Mouse (Mus musculus) liver, embryonic 15.5 days (tissue): ENCODE measurements around the gene Xcl1. TPM values are rescaled to one million over a fixed set of nuclear protein-coding genes. Genes with fewer than 3 reads are reported as not detected.

Experiments
- ATAC-seq: fragments of 200-750 bp; cut with Nextera tagmentation; 2 replicates; pipeline ENCODE4 v1.8.0; 2017; ENCODE audit warnings: moderate number of reproducible peaks, mild to moderate bottlenecking, moderate library complexity; ENCODE audit not compliant: insufficient read depth
- H3K27ac ChIP-seq: fragments of 300-500 bp; sonication (generic); replicated peaks from 2 replicates; pipeline ENCODE4 v1.5.1; 2015; ENCODE audit warnings: mild to moderate bottlenecking, inconsistent platforms
- H3K27me3 ChIP-seq: fragments of 300-500 bp; sonication (generic); 2 replicates; pipeline ENCODE4 v1.6.1; 2015; ENCODE audit warnings: mild to moderate bottlenecking, inconsistent platforms
- H3K36me3 ChIP-seq: fragments of 300-500 bp; sonication (generic); replicated peaks from 2 replicates; pipeline ENCODE4 v1.6.1; 2015; ENCODE audit warnings: moderate library complexity, mild to moderate bottlenecking, inconsistent platforms
- H3K4me1 ChIP-seq: fragments of 300-500 bp; sonication (generic); replicated peaks from 2 replicates; pipeline ENCODE4 v1.6.1; 2015; ENCODE audit warnings: inconsistent platforms
- H3K4me2 ChIP-seq: fragments of 300-500 bp; sonication (generic); 2 replicates; pipeline ENCODE4 v1.6.1; 2015; ENCODE audit warnings: moderate library complexity, mild to moderate bottlenecking, inconsistent platforms
- H3K4me3 ChIP-seq: fragments of 300-500 bp; sonication (generic); replicated peaks from 2 replicates; pipeline ENCODE4 v1.5.1; 2015; ENCODE audit warnings: mild to moderate bottlenecking, inconsistent platforms
- H3K9ac ChIP-seq: fragments of 300-500 bp; sonication (generic); 2 replicates; pipeline ENCODE4 v1.6.1; 2015; ENCODE audit warnings: moderate library complexity, mild to moderate bottlenecking, inconsistent platforms
- H3K9me3 ChIP-seq: fragments of 300-500 bp; sonication (generic); replicated peaks from 2 replicates; pipeline ENCODE4 v1.6.1; 2016; ENCODE audit warnings: inconsistent platforms
- WGBS: fragments of 180-500 bp; shearing (Covaris S2); methylation state at CpG from one replicate; pipeline ENCODE4 v1.1.7; 2015; ENCODE audit warnings: mixed read lengths; ENCODE audit not compliant: insufficient replicate concordance; 5-methylcytosine and 5-hydroxymethylcytosine counted together
- polyA plus RNA-seq: library from polyadenylated mRNA; unstranded; fragments of >200 nt; fragmentation: Nextera tagmentation; extraction: Ambion mirVana; gene quantifications from 2 replicates; pipeline ENCODE4 v1.2.1, GENCODE M21; 2015

The Xcl1 gene
- polyA plus RNA-seq, 1 experiment from 2014 or later = not detected

DNA sequence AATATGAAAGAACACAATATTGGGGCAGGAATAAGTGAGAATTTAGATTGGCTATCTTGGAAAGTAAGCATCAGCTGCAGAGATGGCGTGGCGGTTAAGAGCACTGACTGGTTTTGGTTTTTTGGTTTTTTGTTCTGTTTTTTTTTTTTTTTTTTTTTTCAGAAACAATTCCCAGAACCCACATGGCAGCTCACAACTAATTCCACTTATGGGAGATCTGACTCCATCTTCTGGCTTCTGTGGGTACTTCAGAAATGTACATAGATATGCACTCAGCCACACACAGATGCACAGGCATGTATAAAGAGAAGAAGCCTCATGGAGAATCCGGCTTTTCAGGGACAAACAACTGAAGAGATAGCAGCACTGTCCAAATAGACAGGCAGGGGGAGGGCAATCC is 22.6 kb upstream of the Xcl1 start:
- Histone ChIP-seq H3K27ac (no peak overlapping the region), H3K36me3 (no peaks in the 10 kb centered on the region), H3K4me2 (no peak overlapping the region), H3K27me3 (no peaks in the 10 kb centered on the region), H3K9ac (no peak overlapping the region), H3K9me3 (no peaks in the 10 kb centered on the region), H3K4me1 (no peaks in the 10 kb centered on the region), H3K4me3 (no peak overlapping the region)
- no peak for ATAC-seq
- 61% methylated on average over 3 of the region's 3 CpGs for WGBS

DNA sequence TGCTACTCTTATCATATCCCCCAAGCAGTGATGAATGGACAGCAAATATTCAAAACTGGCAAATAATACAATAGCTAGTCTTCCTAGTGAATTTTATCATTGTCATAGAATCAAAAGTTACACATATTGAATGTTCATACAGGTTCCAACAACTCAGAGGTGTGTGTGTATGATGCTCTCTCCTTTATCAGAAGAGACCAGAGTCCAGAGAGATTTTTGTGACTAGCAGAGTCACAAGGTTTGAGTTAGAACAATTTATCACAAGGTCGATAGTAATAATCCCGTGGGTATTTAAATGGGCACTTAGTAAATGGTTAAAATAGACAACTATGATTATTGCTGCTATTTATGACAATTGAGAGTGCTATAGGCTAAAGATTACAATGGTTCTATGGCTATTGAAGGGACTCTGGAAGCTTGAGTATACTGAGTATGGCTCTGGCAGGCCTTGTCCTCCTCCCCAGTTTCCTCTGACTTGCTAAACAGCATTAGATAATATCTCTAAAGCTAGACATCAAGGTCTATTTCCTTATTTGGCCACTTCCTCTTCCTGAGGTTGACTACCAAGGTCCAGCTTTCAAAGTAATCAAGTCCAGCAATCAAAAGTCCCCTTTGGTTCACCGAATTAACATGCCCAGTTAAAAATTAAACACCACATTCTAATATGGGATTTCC is 21.5 kb upstream of the Xcl1 start:
- Histone ChIP-seq H3K4me2 (no peak overlapping the region), H3K4me3 (no peak overlapping the region), H3K4me1 (no peaks in the 10 kb centered on the region), H3K27ac (no peak overlapping the region), H3K36me3 (no peaks in the 10 kb centered on the region), H3K27me3 (no peaks in the 10 kb centered on the region), H3K9ac (no peak overlapping the region), H3K9me3 (no peaks in the 10 kb centered on the region)
- 40% methylated on average over 3 of the region's 3 CpGs for WGBS
- ATAC-seq = no peak

DNA sequence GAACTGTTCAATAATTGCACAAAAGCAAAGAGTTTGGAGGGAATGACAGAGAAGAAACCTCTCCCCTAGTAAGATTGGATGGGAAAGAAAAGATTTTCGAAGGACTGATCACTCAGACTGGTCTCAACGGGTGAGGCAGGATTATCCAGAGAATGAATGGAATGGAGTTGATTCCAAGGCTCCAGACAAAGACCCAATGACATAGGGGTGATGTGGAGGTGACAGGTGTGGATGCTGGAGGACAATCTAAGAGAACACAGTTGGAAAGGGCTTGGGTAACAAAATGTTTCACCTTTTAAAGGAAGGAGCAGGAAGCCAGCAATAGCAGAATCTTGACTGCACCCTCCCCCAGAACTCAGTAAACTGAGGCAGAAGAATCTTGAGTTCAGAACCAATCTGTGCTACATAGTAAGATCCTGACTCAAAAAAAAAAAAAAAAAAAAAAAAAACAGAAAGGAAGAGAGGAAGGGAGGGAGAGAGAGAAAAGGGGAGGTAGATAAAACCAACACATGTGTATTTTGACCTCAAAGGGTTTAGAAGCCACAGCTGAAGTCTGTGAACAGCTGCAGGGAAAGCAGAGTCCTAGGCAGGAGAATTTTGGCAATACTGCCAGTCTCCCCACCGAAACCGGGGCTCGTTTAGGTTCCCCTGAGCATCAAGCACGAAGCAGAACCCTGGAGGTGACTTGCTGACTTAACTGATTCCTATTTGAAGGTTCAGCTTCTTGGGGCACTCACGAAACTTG is 20.3 kb upstream of the Xcl1 start:
- Histone ChIP-seq H3K4me3 (no peak overlapping the region), H3K36me3 (no peaks in the 10 kb centered on the region), H3K9ac (no peak overlapping the region), H3K27me3 (no peaks in the 10 kb centered on the region), H3K4me1 (no peaks in the 10 kb centered on the region), H3K9me3 (no peaks in the 10 kb centered on the region), H3K4me2 (no peak overlapping the region), H3K27ac (no peak overlapping the region)
- WGBS = 50% methylated on average over 7 of the region's 7 CpGs
- no peak for ATAC-seq

DNA sequence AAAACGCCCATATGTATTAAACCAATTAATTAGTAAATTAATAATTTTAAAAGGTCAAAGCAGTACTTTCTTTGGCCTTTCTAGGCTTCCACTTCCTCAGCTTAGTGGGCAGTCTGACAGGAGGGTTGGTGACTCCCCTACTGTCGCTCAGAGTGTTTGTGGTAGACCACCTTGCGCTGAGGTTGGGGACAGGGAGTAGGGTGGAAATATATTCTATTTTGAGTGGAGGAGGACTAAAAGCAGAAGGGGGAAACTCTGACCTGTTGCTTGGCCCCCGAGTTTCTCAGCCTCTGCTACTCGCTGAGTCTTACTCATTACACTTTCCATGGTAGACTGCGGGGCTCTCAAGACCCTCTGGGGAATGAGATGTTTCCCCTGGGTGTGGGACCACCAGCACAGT is 18.2 kb upstream of the Xcl1 start:
- 40% methylated on average over 6 of the region's 6 CpGs for WGBS

DNA sequence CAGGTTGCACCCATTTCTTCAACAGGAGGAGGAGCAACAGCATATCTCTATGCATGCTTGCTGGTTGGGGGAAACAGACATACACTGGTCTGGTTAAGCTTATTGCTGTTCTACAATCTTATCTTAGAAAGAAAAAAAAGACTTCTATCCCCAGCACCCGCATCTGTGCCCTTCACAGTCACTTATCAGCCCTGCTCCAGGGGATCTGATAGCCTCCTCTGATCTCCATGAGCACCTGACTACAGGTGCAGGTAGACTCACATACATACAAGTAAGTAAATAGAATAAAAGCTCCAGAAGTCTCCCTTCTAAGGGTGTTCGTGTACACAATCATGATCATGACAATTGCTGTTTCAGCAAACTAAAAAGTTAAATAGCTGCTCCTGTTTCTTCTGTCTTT is 733 bp upstream of the Xcl1 start:
- Histone ChIP-seq H3K36me3 (no peaks in the 10 kb centered on the region), H3K9me3 (no peaks in the 10 kb centered on the region), H3K27me3 (no peaks in the 10 kb centered on the region), H3K4me2 (no peak overlapping the region), H3K4me3 (no peak overlapping the region), H3K27ac (no peak overlapping the region), H3K9ac (no peak overlapping the region), H3K4me1 (no peaks in the 10 kb centered on the region)
- WGBS = 32% methylated on average over 2 of the region's 2 CpGs
- ATAC-seq = no peak

More for the DNA sequence above, 18.2 kb upstream of the Xcl1 start:
- no peak overlapping the region for H3K4me2 ChIP-seq
- ATAC-seq = no peak
- H3K4me3 ChIP-seq = no peak overlapping the region
- H3K27me3 ChIP-seq = no peaks in the 10 kb centered on the region
- no peaks in the 10 kb centered on the region for H3K4me1 ChIP-seq
- H3K9ac ChIP-seq = no peak overlapping the region
- H3K27ac ChIP-seq = no peak overlapping the region
- no peaks in the 10 kb centered on the region for H3K36me3 ChIP-seq
- H3K9me3 ChIP-seq = no peaks in the 10 kb centered on the region

DNA sequence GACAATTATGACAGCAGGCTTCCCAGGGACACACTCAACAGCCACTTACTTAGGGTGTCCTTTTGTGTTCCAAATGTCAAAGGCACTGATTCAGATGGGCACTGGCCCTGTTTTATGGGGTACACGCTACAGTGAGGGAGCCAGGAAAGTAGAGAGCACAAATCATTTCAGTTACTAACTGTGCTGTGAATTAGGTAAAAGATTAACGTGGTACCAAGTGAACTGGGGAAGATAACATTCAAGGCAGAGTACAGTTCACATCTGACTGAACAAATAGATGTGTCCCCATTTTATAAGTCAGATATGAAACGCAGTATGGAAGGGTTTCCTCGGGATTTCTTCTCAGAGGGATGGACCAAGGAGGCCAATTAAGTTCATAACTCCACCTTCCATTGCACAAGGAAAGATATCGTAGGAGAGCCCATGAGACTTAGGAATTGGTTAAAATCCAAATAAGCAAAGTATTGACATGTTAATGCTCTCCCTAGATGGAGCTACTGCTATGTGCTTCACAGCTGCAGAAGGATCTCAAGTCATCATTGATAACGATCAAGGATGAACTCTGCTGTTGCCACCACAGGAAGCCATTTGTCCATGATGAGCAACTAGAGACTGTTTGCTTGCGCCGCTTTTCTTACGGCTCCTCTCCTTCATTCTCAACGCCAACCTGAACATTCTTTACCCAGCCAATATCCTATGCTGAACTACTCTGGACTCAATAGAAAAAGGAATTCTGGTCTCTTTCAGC is 1.7 kb downstream of the Xcl1 start:
- Histone ChIP-seq H3K9ac (no peak overlapping the region), H3K27me3 (no peaks in the 10 kb centered on the region), H3K27ac (no peak overlapping the region)

DNA sequence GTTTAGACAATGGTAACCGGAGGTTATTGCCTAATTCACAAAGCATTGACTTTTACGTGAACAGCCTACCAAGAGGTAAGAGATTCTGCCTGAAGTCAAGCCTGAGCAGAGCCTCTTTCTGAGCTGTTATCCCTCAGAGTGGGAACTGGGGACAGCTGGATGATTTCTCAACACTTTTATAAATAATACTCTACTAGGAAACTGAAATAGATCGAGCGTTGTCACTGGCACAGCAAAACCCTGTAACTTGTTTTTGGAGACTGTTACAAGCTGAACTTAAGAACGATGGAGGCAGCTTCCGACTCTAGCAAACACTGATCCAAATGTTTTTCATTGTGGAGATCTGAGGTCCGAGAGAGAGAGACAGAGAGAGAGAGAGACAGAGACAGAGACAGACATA is 4.2 kb downstream of the Xcl1 start:
- Histone ChIP-seq H3K9me3 (no peaks in the 10 kb centered on the region), H3K4me3 (no peak overlapping the region), H3K27me3 (no peaks in the 10 kb centered on the region), H3K36me3 (no peaks in the 10 kb centered on the region), H3K27ac (no peak overlapping the region), H3K4me1 (no peaks in the 10 kb centered on the region), H3K4me2 (no peak overlapping the region), H3K9ac (no peak overlapping the region)
- WGBS = 68% methylated on average over 7 of the region's 7 CpGs
- ATAC-seq = no peak

More for the DNA sequence above, 1.7 kb downstream of the Xcl1 start:
- Histone ChIP-seq H3K4me2 (no peak overlapping the region), H3K4me1 (no peaks in the 10 kb centered on the region), H3K4me3 (no peak overlapping the region), H3K9me3 (no peaks in the 10 kb centered on the region), H3K36me3 (no peaks in the 10 kb centered on the region)
- WGBS = 58% methylated on average over 10 of the region's 10 CpGs
- no peak for ATAC-seq

DNA sequence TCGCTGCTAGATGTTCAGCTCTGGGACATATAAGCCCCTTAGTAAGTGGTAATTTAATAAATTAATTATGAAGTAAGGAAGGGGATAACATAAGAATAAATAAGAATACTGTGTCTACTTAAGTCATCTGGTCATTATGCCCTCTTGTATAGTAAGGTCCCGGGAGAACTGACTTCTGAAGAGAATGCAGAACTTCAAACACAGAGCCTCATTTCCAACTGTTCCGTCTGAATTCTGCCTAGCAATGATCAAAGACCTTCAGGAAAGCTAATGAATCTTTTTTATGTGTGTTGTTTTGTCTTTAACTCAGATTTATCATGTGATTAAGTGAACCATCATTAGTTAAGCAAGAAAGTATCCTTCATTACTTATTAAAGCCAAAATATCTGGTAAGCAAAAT is 5.3 kb downstream of the Xcl1 start:
- no peaks in the 10 kb centered on the region for H3K4me1 ChIP-seq
- H3K9ac ChIP-seq = no peak overlapping the region
- no peak overlapping the region for H3K27ac ChIP-seq
- no peaks in the 10 kb centered on the region for H3K27me3 ChIP-seq
- WGBS = 61% methylated on average over 3 of the region's 3 CpGs
- H3K36me3 ChIP-seq = no peaks in the 10 kb centered on the region
- H3K9me3 ChIP-seq = no peaks in the 10 kb centered on the region
- H3K4me2 ChIP-seq = no peak overlapping the region
- no peak overlapping the region for H3K4me3 ChIP-seq
- no peak for ATAC-seq

DNA sequence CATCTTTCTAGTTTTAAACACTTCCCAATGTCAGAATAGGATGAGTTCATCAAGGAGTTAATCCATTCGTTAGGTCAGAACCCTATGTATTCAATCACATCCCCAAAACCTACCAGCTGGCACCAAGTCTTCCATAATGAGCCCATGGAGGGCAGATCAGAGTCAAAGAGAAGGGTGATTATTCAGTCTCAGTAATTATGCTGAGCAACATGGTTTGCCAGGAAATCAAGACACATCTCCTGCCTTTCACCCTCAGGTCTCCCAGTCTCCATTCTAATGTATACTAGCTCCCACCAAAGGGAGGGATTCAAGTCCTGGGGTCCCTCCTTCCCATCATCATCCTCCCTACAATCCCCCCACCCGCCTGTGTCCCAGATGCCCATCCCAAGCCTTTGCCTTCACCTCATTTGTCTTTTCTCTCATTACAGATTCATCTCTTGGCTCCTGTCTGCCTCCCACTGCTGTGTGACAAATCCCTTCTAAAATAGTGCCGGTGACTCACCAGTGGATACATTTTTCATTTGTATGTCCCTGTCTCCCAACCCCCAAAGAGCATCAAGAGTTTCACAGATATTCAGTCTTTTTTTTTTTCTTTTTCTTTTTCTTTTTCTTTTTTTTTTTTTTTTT is 8.7 kb downstream of the Xcl1 start:
- no peak overlapping the region for H3K9ac ChIP-seq
- no peak overlapping the region for H3K4me3 ChIP-seq
- no peaks in the 10 kb centered on the region for H3K27me3 ChIP-seq
- WGBS = 62% methylated on average over 3 of the region's 3 CpGs
- H3K4me1 ChIP-seq = no peaks in the 10 kb centered on the region
- H3K36me3 ChIP-seq = no peaks in the 10 kb centered on the region
- no peak overlapping the region for H3K27ac ChIP-seq
- no peak overlapping the region for H3K4me2 ChIP-seq
- ATAC-seq = no peak
- no peaks in the 10 kb centered on the region for H3K9me3 ChIP-seq

DNA sequence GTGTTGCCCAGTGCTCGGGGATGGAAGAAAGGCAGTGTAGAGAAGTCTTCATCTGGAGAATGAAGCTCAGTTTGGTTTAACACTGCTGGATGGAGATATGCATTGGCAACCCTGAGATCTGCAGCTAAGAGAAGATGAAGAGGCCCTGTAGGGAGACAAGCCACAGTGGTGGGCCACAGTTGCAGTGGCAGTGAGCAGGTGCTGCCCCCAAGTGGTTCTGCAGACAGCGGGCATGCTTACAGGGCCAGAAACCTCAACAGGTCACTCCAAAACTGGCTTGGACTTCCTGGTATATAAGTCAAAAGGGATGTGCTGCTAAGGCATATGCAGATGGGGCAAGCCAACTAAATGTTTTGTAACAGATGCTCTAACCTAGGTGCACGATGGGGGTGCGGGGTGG is 30.3 kb downstream of the Xcl1 start:
- no peaks in the 10 kb centered on the region for H3K4me1 ChIP-seq
- peaks cover 3% of the 10 kb centered on the region; the same call in 1 of the 2 replicates for H3K27me3 ChIP-seq
- no peak overlapping the region for H3K27ac ChIP-seq
- H3K9me3 ChIP-seq = no peaks in the 10 kb centered on the region
- H3K9ac ChIP-seq = no peak overlapping the region
- ATAC-seq = no peak
- H3K4me3 ChIP-seq = no peak overlapping the region
- H3K4me2 ChIP-seq = no peak overlapping the region
- 42% methylated on average over 4 of the region's 4 CpGs for WGBS
- no peaks in the 10 kb centered on the region for H3K36me3 ChIP-seq

DNA sequence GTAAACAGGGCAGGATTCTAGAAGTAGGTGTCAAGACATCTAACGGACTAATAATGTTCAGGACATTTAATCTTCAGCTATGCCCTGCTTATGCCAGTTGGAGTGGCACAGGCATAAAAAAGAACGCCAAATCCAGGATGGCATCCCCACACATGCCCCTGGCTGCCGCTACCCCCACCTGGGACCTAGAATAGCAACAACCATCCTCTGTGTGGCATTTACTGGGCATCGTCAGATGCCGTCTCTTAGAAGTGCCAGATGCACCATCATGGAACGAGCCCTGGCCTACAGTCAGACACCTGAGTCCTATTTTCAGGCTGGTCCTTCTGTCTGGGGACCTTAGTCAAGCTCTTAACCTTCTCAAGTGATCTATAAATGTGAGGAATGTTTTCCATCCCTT is 34.6 kb downstream of the Xcl1 start:
- 60% methylated on average over 6 of the region's 6 CpGs for WGBS
- H3K9ac ChIP-seq = no peak overlapping the region
- no peak overlapping the region for H3K4me2 ChIP-seq
- no peak overlapping the region for H3K27ac ChIP-seq
- H3K9me3 ChIP-seq = no peaks in the 10 kb centered on the region
- no peak for ATAC-seq
- no peaks in the 10 kb centered on the region for H3K4me1 ChIP-seq
- H3K36me3 ChIP-seq = no peaks in the 10 kb centered on the region
- no peak overlapping the region for H3K4me3 ChIP-seq
- H3K27me3 ChIP-seq = peaks cover 17% of the 10 kb centered on the region
